Mouse (Mus musculus) common myeloid progenitor, adult 5-6 weeks (primary cell): ENCODE measurements around the gene Dse. TPM values are rescaled to one million over a fixed set of nuclear protein-coding genes. Genes with fewer than 3 reads are reported as not detected.

Experiments used
- ATAC-seq: replicated peaks from 2 replicates; pipeline ENCODE4 v1.8.0; 2016; ENCODE audit warnings: low read depth, mild to moderate bottlenecking, moderate TSS enrichment, inconsistent platforms; ENCODE audit not compliant: poor library complexity, severe bottlenecking
- total RNA-seq: library from RNA; stranded (forward); fragments of 200-1000, 187-1606 nt; gene quantifications from 2 replicates; pipeline ENCODE4 v1.2.3, GENCODE M21; 2017

Dse gene
- total RNA-seq, 1 experiment from 2014 or later, result 1.9 TPM

GRCm38 (mm10) chr10:34205825-34206224, 1.7 kb downstream of the Dse start:
- no peak for ATAC-seq

- ATAC-seq, result no peak
Measured at GRCm38 (mm10) chr10:34200689-34201088, 6.8 kb downstream of the Dse start.

- no peak for ATAC-seq
Measured at GRCm38 (mm10) chr10:34198574-34198973, 8.9 kb downstream of the Dse start.

GRCm38 (mm10) chr10:34198061-34198460, 9.5 kb downstream of the Dse start:
- ATAC-seq, result peak; percentile 88

- peak; percentile 36 for ATAC-seq
Measured at GRCm38 (mm10) chr10:34197269-34197668, 10.2 kb downstream of the Dse start.

GRCm38 (mm10) chr10:34194957-34195356, 12.6 kb downstream of the Dse start:
- no peak for ATAC-seq

- no peak for ATAC-seq
Measured at GRCm38 (mm10) chr10:34194503-34194902, 13.0 kb downstream of the Dse start.

GRCm38 (mm10) chr10:34186571-34187260, 20.8 kb downstream of the Dse start:
- no peak for ATAC-seq

GRCm38 (mm10) chr10:34185556-34185955, 22.0 kb downstream of the Dse start:
- no peak for ATAC-seq

- no peak for ATAC-seq
Measured at GRCm38 (mm10) chr10:34184956-34185355, 22.6 kb downstream of the Dse start.

GRCm38 (mm10) chr10:34183731-34184130, 23.8 kb downstream of the Dse start:
- no peak for ATAC-seq

- ATAC-seq, result 0 out of 2 replicates have a peak, but pooled peaks have one; percentile 27
Measured at GRCm38 (mm10) chr10:34175870-34176606, 31.5 kb downstream of the Dse start.

GRCm38 (mm10) chr10:34172663-34173282, 34.7 kb downstream of the Dse start:
- ATAC-seq, result peak; percentile 91

GRCm38 (mm10) chr10:34171660-34172059, 35.9 kb downstream of the Dse start:
- ATAC-seq, result peak; percentile 76

- ATAC-seq, result no peak
Measured at GRCm38 (mm10) chr10:34171191-34171590, 36.3 kb downstream of the Dse start.

- ATAC-seq, result no peak
Measured at GRCm38 (mm10) chr10:34166971-34167370, 40.5 kb downstream of the Dse start.

- no peak for ATAC-seq
Measured at GRCm38 (mm10) chr10:34155796-34156554, 51.5 kb downstream of the Dse start.

- peak; percentile 73 for ATAC-seq
Measured at GRCm38 (mm10) chr10:34151827-34152226, 55.7 kb downstream of the Dse start.

GRCm38 (mm10) chr10:34150454-34150853, 57.1 kb downstream of the Dse start:
- ATAC-seq, result no peak

GRCm38 (mm10) chr10:34149772-34150171, 57.7 kb downstream of the Dse start:
- ATAC-seq, result no peak
